In the genomic region with DNA sequence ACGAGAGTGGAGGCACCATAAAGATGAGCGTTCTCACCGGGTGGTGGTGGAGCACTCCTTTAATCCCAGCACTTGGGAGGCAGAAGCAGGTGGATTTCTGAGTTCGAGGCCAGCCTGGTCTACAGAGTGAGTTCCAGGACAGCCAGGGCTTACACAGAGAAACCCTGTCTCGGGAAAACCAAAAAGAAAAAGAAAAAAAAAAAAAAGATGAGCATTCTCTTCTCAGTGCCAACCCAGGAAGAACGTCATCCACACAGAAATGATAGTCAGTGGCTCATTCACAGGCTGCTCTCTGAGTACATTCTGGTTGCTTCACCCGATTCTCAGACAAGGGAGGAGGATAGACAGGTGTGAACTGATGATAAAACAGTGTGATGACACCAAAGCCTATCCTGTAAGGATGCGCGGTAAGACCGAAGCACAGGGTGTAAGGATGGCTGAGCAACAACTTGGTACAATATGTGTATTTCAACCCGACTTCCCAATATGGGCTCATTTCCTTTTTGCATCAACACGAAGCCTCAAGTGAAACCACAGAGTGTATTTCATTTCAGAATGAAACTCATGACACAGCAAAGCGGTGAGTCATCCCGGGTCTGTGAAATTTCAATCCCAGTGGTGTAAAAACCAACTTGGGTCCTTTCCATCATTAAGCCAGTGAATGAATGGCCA, we compare ENCODE assay signal across 11 mouse cellular contexts.
A peak's percentile ranks its signal among the peaks of the same experiment; 100 is the strongest.
DNase-seq lines count a peak whose midpoint lies in the region; ATAC-seq and TF ChIP-seq lines count a peak whose summit lies in the region.
"Had no signal": no experiment of that assay in that cellular context is flagged by ENCODE, and none has a peak within 500 bp of the region (broad histone marks: within the 10 kb centered on the region; RNA-seq: fewer than 3 reads in every experiment).

No protein-coding gene starts in this region.

- no peaks in the 10 kb centered on the region for H3K9me3 ChIP-seq in midbrain, embryonic 13.5 days
- no peaks in the 10 kb centered on the region for H3K9me3 ChIP-seq in hindbrain, embryonic 10.5 days
- H3K9me3 ChIP-seq: limb, embryonic 12.5 days; neural tube, embryonic 13.5 days had no signal

- peak overlapping the region; percentile 31 for H3K4me3 ChIP-seq in bone marrow, adult 2 months (replicated peaks; ENCODE audit: control insufficient read depth, low read depth, low read length)
- H3K4me3 ChIP-seq in midbrain, embryonic 13.5 days (replicated peaks) = no peak overlapping the region
- H3K4me3 ChIP-seq in hindbrain, embryonic 10.5 days = no peak overlapping the region
- H3K4me3 ChIP-seq: limb, embryonic 12.5 days; neural tube, embryonic 13.5 days had no signal

- DNase-seq in lung, adult 18-20 months = peak; percentile 19 to 29
- DNase-seq in lung, postnatal 4 days = no peak
- peak; percentile 50 to 67 for DNase-seq in monocyte, adult 2 months (ENCODE audit: low read depth in 1 of 2, low spot score in 2 of 2)
- no peak for DNase-seq in hindbrain, embryonic 10.5 days (ENCODE audit: low spot score)
- DNase-seq: adrenal gland, postnatal 14 days; kidney, postnatal 10 days had no signal

- ATAC-seq in CD4-positive, CD25-positive, alpha-beta regulatory T cell, adult 4 months = peak; percentile 88
- no peak for ATAC-seq in midbrain, embryonic 13.5 days

- peak overlapping the region; percentile 66 for H3K27ac ChIP-seq in bone marrow, adult 2 months (ENCODE audit: control insufficient read depth, insufficient read depth, low read depth, low read length, poor library complexity)
- no peak overlapping the region for H3K27ac ChIP-seq in midbrain, embryonic 13.5 days
- no peak overlapping the region for H3K27ac ChIP-seq in hindbrain, embryonic 10.5 days
- H3K27ac ChIP-seq: limb, embryonic 12.5 days; neural tube, embryonic 13.5 days had no signal

- no peak overlapping the region for H3K4me2 ChIP-seq in midbrain, embryonic 13.5 days (replicated peaks)
- H3K4me2 ChIP-seq: limb, embryonic 12.5 days; neural tube, embryonic 13.5 days had no signal

- WGBS in bone marrow, adult 2 months = 20% methylated on average over 14 of the region's 14 CpGs
- WGBS in midbrain, embryonic 13.5 days = 90% methylated on average over 14 of the region's 14 CpGs
- 92% methylated on average over 14 of the region's 14 CpGs for WGBS in hindbrain, embryonic 10.5 days

- H3K9ac ChIP-seq in midbrain, embryonic 13.5 days (replicated peaks) = no peak overlapping the region
- H3K9ac ChIP-seq: limb, embryonic 12.5 days; neural tube, embryonic 13.5 days had no signal

- no peak for TF ChIP-seq POLR2A in bone marrow, adult 2 months (IDR thresholded peaks at IDR 0.05; ENCODE audit: borderline replicate concordance, control insufficient read depth, low read depth, low read length)

- TF ChIP-seq CTCF in bone marrow, adult 2 months (IDR thresholded peaks at IDR 0.05; ENCODE audit: control insufficient read depth, insufficient read depth, low read length) = no peak

- no peaks in the 10 kb centered on the region for H3K27me3 ChIP-seq in midbrain, embryonic 13.5 days
- no peaks in the 10 kb centered on the region for H3K27me3 ChIP-seq in hindbrain, embryonic 10.5 days (ENCODE audit: insufficient read depth, poor library complexity, severe bottlenecking)
- H3K27me3 ChIP-seq: limb, embryonic 12.5 days; neural tube, embryonic 13.5 days had no signal

- H3K36me3 ChIP-seq in midbrain, embryonic 13.5 days = no peaks in the 10 kb centered on the region
- no peaks in the 10 kb centered on the region for H3K36me3 ChIP-seq in hindbrain, embryonic 10.5 days
- H3K36me3 ChIP-seq: limb, embryonic 12.5 days; neural tube, embryonic 13.5 days had no signal

- peaks cover 3% of the 10 kb centered on the region for H3K4me1 ChIP-seq in bone marrow, adult 2 months (ENCODE audit: control insufficient read depth, insufficient read depth, low read length)
- no peaks in the 10 kb centered on the region for H3K4me1 ChIP-seq in midbrain, embryonic 13.5 days (replicated peaks)
- no peaks in the 10 kb centered on the region for H3K4me1 ChIP-seq in hindbrain, embryonic 10.5 days (replicated peaks)
- H3K4me1 ChIP-seq: neural tube, embryonic 13.5 days had no signal

Comparison
In these comparisons a context has a peak if more than half of its experiments do, and no peak if none do; other contexts are left out.
1. DNase-seq: peak in lung, adult 18-20 months (2 of 2) and monocyte, adult 2 months (2 of 2); none in lung, postnatal 4 days (0 of 2) and hindbrain, embryonic 10.5 days (single experiment).